Mouse (Mus musculus): ENCODE measurements at regions not wholly inside any gene's neighbourhood (a gene's known extent, or its start where the extent isn't known, plus 50 kb on each side); places are given as distances from the start of the nearest gene placed in this dataset.

DNA sequence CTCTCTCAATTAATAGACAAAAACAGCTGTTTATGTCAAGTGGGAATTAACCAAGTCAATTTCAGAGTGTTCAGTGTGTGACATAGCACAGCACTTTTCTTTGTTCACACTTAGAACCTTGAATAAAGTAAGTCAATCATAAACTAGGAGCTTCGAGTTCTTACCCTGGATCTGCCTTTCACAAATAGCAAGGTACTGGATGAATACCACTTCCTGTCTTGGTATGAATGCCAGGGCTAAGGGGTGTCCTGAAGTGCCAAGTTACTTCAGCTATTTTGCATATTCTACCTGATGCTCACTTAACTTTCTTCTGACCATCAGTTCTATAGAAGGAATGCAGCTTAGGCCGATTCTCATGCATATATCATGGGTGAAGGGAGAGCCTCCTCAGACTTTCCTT is 90.1 kb upstream of the Rasgrp1 start:
- Histone ChIP-seq H3K27me3 (replicated peaks) (no peaks in the 10 kb centered on the region), H3K4me1 (no peaks in the 10 kb centered on the region), H3K9me3 (no peaks in the 10 kb centered on the region), H3K4me3 (replicated peaks) (no peak overlapping the region), H3K36me3 (no peaks in the 10 kb centered on the region), H3K27ac (no peak overlapping the region), H3K9ac (no peak overlapping the region), H3K4me2 (no peak overlapping the region)
- ATAC-seq (ENCODE audit: insufficient read depth, low FRiP score, low read depth) = no peak
- WGBS = 69% methylated on average over 2 of the region's 2 CpGs

DNA sequence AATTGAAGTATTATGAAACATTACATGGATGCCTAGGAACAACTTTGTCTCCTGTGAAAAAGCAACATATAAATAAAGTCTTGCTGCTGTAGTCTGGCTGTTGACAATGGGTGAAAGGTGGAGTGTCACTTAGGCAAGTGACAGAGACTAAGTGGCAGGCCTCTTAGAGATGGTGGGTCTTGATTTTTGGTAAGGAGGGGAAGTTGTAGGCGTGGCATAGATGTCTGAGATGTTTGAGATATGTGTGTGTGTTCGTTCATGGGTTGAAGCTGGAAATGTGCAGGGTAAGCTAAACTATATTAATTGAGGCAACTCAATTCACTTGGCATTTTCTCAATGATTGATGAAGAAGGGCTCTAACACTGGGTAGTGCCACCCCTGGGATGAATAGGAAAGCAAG is 90.7 kb upstream of the Rasgrp1 start:
- no peak overlapping the region for H3K4me3 ChIP-seq (replicated peaks)
- no peaks in the 10 kb centered on the region for H3K27me3 ChIP-seq (replicated peaks)
- H3K9ac ChIP-seq = no peak overlapping the region
- no peak for ATAC-seq (ENCODE audit: insufficient read depth, low FRiP score, low read depth)
- no peaks in the 10 kb centered on the region for H3K9me3 ChIP-seq
- no peaks in the 10 kb centered on the region for H3K36me3 ChIP-seq
- no peak overlapping the region for H3K27ac ChIP-seq
- WGBS = 73% methylated on average over 2 of the region's 2 CpGs
- no peaks in the 10 kb centered on the region for H3K4me1 ChIP-seq
- no peak overlapping the region for H3K4me2 ChIP-seq

DNA sequence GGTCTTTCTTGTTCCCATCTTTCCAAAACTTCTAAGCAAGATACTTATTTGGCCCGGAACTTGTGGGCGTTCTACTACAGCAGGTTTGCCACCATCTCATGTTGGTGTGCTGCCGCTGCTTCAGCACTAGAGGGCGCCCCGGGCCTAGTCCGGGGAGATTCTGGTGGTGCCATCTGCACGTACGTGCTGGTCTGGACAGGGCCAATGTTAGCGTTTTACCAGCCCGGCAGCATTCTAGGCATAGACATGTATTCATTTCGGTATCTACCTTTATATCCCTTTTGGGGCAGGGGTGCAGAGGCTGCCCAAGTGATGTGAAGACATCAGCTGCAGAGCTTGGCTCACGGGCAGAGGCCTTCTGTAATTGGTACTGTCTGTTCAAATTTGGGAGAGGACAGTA is 95.3 kb upstream of the Rasgrp1 start:
- H3K9ac ChIP-seq = no peak overlapping the region
- H3K4me1 ChIP-seq = no peaks in the 10 kb centered on the region
- H3K4me3 ChIP-seq (replicated peaks) = no peak overlapping the region
- no peaks in the 10 kb centered on the region for H3K27me3 ChIP-seq (replicated peaks)
- H3K9me3 ChIP-seq = no peaks in the 10 kb centered on the region
- H3K4me2 ChIP-seq = no peak overlapping the region
- no peaks in the 10 kb centered on the region for H3K36me3 ChIP-seq
- 82% methylated on average over 12 of the region's 12 CpGs for WGBS
- no peak overlapping the region for H3K27ac ChIP-seq
- ATAC-seq (ENCODE audit: insufficient read depth, low FRiP score, low read depth) = no peak

DNA sequence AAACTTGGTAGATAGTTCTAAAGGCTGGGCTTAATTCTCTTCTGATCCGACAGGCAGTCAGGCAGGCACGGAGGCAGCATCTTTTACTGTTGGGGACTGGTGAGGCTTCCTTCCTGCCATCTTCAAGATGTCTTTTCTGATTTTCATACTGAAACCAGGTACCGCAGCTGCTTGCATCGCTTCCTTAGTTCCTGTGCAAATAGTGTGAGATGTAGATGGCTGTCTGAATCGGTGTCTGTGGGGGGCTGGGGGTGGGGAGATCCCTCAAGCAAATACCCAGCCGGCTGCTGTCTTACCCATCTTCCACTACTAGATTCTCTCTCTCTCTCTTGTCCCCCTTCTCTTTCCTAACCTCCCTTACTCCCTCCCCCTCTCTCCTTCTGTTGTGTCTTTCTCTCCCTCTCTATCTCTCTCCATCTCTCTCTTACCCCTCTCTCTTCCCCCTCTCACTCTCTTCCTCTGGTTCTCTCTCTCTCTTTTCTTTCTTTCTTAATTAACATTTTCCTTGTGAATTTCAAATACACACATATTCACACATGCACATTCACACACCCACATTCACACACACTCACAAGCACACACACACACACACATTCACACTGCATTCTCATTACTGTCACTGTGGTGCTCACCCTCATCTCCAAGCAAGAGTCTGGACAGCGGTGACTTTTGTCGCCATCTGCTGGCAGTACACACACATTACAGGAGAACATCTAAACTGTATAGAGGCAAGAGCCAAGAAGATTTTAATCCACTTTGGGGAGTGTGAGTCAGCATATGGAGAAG is 96.0 kb upstream of the Rasgrp1 start:
- Histone ChIP-seq H3K4me2 (no peak overlapping the region), H3K27ac (no peak overlapping the region), H3K36me3 (no peaks in the 10 kb centered on the region), H3K9me3 (no peaks in the 10 kb centered on the region), H3K4me3 (replicated peaks) (no peak overlapping the region), H3K9ac (no peak overlapping the region), H3K27me3 (replicated peaks) (no peaks in the 10 kb centered on the region), H3K4me1 (no peaks in the 10 kb centered on the region)
- no peak; the same call in 1 of the 2 replicates for ATAC-seq (ENCODE audit: insufficient read depth, low FRiP score, low read depth)
- 63% methylated on average over 8 of the region's 8 CpGs for WGBS

DNA sequence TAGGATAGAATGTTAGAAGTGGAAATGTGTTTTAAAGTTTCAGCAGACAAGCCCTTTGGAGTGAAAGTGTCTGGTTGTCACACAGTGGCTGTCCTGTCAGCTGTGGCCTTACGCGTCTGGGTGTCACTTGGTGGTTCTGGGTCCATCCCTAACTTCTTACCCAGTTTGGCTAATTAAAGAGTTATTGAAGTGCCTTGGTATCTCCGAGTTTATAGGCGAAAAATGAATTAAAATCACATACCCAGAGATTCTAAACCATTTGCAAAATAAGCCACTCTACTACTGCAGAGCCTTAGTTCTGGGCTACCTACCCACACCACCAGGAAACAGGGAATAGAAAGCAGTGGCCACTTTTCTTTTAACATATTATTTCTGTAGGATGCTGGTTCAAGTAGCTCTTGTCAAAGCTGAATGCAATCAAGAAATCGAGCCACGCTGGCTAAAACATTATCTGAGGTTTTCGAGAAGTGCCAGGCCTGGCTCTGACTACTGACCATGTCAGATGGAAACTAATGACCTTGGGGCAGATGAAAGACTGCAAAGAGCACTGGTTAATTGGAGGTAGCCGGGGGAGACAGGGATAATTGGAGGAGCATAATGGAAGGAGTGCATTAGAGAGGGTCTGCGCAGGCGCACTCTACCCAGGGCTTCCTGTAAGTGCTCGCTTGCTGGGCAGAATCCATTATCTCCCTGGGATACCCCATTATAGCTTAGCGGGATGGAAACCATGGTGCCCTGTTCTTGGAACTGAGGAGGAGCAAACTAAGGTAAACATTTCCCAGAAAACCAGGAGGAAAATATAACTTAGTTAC is 96.8 kb upstream of the Rasgrp1 start:
- Histone ChIP-seq H3K27me3 (replicated peaks) (no peaks in the 10 kb centered on the region), H3K27ac (no peak overlapping the region), H3K36me3 (no peaks in the 10 kb centered on the region), H3K4me1 (no peaks in the 10 kb centered on the region), H3K4me3 (replicated peaks) (no peak overlapping the region), H3K4me2 (no peak overlapping the region), H3K9ac (no peak overlapping the region), H3K9me3 (no peaks in the 10 kb centered on the region)
- ATAC-seq (ENCODE audit: insufficient read depth, low FRiP score, low read depth) = no peak
- WGBS = 60% methylated on average over 12 of the region's 12 CpGs

DNA sequence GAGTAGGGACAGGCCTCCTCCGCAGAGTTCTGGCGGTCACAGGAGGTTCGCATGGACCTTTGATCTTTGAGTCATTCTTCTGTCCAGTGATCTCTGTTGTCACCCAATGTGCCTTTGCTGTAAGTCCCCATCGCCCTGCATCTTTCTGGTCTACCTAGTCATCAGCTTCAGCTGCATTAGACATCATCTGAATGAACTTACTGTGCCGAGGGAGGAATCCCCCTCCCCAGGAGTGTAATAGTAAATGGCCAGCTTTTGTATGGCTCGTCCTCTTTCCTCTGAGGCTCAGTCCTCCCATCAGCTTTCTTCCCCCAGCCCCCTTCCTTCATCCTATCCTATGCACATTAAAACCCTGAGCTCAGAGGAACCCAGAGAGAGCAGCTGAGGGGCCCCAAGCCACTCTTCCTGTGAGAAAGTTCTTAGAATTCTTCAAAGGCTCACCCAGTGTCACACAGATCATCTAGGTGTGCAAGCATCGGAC is 98.0 kb upstream of the Rasgrp1 start:
- 76% methylated on average over 7 of the region's 7 CpGs for WGBS
- H3K27me3 ChIP-seq (replicated peaks) = no peaks in the 10 kb centered on the region
- ATAC-seq (ENCODE audit: insufficient read depth, low FRiP score, low read depth) = no peak

DNA sequence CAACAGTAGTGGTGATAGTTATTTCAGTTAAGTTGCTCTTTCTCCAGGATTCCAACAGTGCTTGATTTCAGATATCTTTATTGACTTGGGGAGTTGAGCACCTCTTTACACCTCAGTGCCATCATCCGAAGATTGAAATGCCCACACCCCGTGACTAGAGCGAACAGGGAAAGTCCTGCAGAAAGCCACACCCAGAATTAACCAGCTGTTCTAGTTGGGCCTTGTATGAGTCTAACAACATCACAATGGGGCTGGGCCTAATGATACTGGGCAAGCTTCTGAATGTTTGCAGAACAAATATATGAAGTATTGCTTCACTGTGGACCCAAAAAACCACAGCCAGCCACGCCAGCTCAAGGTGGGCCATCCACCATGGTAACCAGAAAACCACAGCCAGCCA is 100.1 kb upstream of the Rasgrp1 start:
- no peaks in the 10 kb centered on the region for H3K9me3 ChIP-seq
- H3K9ac ChIP-seq = no peak overlapping the region
- H3K27me3 ChIP-seq (replicated peaks) = no peaks in the 10 kb centered on the region
- H3K27ac ChIP-seq = no peak overlapping the region
- 65% methylated on average over 4 of the region's 4 CpGs for WGBS
- H3K4me2 ChIP-seq = no peak overlapping the region
- H3K4me1 ChIP-seq = no peaks in the 10 kb centered on the region
- no peak overlapping the region for H3K4me3 ChIP-seq (replicated peaks)
- no peak for ATAC-seq (ENCODE audit: insufficient read depth, low FRiP score, low read depth)
- no peaks in the 10 kb centered on the region for H3K36me3 ChIP-seq

More for the DNA sequence above, 98.0 kb upstream of the Rasgrp1 start:
- Histone ChIP-seq H3K36me3 (no peaks in the 10 kb centered on the region), H3K4me3 (replicated peaks) (no peak overlapping the region), H3K4me2 (no peak overlapping the region), H3K4me1 (no peaks in the 10 kb centered on the region), H3K9ac (no peak overlapping the region), H3K27ac (no peak overlapping the region), H3K9me3 (no peaks in the 10 kb centered on the region)

DNA sequence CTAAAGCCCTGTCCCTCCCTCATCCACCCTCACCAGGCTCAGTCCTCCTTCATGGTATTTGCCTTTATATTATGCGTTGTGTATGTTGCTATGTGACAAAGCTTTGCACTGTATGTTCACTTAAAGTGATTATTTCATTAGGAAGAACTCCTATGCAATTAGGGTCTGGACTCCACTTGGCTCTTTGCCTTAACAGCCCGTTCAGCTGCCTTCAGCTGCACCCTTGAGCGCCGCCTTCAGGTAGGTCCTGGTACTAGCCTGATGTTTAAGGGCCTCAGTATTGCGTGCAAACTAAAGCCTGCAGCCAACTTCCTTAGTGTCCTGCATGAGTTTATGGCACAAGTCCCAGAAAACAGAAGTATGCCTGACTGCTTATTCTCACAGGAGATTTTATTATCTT is 101.9 kb upstream of the Rasgrp1 start:
- no peaks in the 10 kb centered on the region for H3K9me3 ChIP-seq
- 35% methylated on average over 5 of the region's 5 CpGs for WGBS
- H3K4me3 ChIP-seq (replicated peaks) = no peak overlapping the region
- ATAC-seq (ENCODE audit: insufficient read depth, low FRiP score, low read depth) = no peak
- H3K27me3 ChIP-seq (replicated peaks) = no peaks in the 10 kb centered on the region
- no peaks in the 10 kb centered on the region for H3K4me1 ChIP-seq
- H3K27ac ChIP-seq = no peak overlapping the region
- H3K4me2 ChIP-seq = no peak overlapping the region
- no peaks in the 10 kb centered on the region for H3K36me3 ChIP-seq
- no peak overlapping the region for H3K9ac ChIP-seq

DNA sequence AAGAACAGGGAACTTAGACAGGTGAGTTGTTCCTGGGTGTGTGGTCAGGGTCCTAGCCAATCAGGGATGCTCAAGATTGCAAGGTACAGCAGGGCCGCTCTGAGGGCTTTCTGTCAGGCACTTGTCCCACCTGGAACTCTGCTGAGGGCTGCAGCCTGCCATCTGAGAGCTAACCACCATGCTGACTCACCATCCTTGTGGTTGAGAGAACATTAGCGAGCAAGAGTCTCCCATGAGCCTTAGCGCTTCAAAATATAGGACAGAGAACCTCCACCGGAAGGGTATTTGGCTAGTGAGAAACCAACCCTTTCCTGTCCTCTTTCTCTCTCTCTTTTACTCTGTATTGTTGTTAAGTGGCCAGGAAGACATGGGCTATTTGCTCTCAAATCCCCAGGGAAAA is 104.1 kb upstream of the Rasgrp1 start:
- ATAC-seq (ENCODE audit: insufficient read depth, low FRiP score, low read depth) = no peak
- WGBS = 80% methylated on average over 4 of the region's 4 CpGs
- Histone ChIP-seq H3K36me3 (no peaks in the 10 kb centered on the region), H3K9ac (no peak overlapping the region), H3K9me3 (no peaks in the 10 kb centered on the region), H3K27me3 (replicated peaks) (no peaks in the 10 kb centered on the region), H3K4me2 (no peak overlapping the region), H3K4me1 (no peaks in the 10 kb centered on the region), H3K4me3 (replicated peaks) (no peak overlapping the region), H3K27ac (no peak overlapping the region)

DNA sequence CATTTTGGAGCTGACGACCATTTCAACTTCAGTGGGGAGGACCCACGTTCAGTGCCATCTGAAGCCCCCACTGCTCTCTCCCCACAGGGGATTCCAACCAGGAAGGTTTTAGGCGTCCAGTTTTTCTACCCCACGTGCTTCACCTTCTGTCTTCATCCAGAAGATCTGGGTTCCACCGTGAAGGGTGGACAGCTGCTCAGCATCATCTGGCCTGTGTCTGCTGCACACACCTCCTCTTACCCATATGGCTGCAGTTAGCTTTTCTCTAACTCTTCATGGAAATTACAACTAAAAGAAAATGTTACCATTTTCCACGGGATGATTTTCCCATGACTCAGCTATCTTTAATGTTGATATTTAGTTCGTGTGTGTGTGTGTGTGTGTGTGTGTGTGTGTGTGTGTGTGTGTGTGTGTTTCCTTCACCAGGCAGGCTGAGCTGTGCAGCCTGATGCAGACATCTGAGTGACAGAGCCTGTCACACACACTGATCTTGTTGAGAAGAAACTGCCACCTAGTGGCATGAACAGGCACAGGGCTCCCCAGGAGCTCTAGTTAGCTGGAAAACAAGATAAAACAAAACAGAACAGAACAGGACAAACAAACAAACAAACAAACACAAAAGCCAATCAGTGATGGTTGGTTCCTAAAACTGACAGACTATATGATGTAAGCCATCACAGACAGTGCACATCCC is 107.5 kb upstream of the Rasgrp1 start:
- ATAC-seq (ENCODE audit: insufficient read depth, low FRiP score, low read depth) = no peak
- no peak overlapping the region for H3K4me2 ChIP-seq
- H3K36me3 ChIP-seq = no peaks in the 10 kb centered on the region
- H3K27ac ChIP-seq = no peak overlapping the region
- no peaks in the 10 kb centered on the region for H3K4me1 ChIP-seq
- no peaks in the 10 kb centered on the region for H3K27me3 ChIP-seq (replicated peaks)
- H3K9ac ChIP-seq = no peak overlapping the region
- no peaks in the 10 kb centered on the region for H3K9me3 ChIP-seq
- H3K4me3 ChIP-seq (replicated peaks) = no peak overlapping the region
- 52% methylated on average over 7 of the region's 7 CpGs for WGBS

DNA sequence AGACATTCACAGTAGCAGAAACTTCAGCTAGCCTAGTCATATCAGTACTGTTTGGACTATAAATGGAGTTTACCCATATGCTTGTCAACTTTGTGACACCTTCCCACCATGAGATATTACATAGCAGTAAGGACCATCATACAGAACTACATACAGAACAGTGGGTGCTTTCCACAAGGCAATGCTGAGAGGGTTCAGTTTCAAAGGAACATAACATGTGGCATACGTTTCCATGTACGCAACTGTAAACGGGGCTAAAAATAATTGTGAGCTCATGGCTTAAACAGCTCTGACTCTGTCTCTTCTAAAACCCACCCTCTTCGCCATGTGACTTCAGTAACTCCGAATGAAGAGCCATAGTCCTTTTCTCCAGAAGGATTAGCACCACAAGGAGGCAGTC is 109.0 kb upstream of the Rasgrp1 start:
- Histone ChIP-seq H3K36me3 (no peaks in the 10 kb centered on the region), H3K4me3 (replicated peaks) (no peak overlapping the region), H3K9me3 (no peaks in the 10 kb centered on the region), H3K4me2 (no peak overlapping the region), H3K27ac (no peak overlapping the region), H3K9ac (no peak overlapping the region), H3K4me1 (no peaks in the 10 kb centered on the region), H3K27me3 (replicated peaks) (no peaks in the 10 kb centered on the region)
- no peak for ATAC-seq (ENCODE audit: insufficient read depth, low FRiP score, low read depth)
- WGBS = 53% methylated on average over 5 of the region's 5 CpGs

All from stomach, embryonic 15.5 days (tissue).